Mouse (Mus musculus) brown adipose tissue, adult 24 weeks (tissue): ENCODE measurements around the gene Rbms1. TPM values are rescaled to one million over a fixed set of nuclear protein-coding genes. Genes with fewer than 3 reads are reported as not detected.

Source experiments
- H3K27ac ChIP-seq: fragments of 200-500 bp; replicated peaks from 2 replicates; pipeline ENCODE4 v1.5.1; 2012; ENCODE audit warnings: low read depth, mild to moderate bottlenecking, low read length
- H3K4me1 ChIP-seq: fragments of 200-500 bp; 2 replicates; pipeline ENCODE4 v1.6.1; 2012; ENCODE audit warnings: low read length, mixed read lengths; ENCODE audit not compliant: control insufficient read depth, insufficient read depth, insufficient read length
- H3K4me3 ChIP-seq: fragments of 200-500 bp; 2 replicates; pipeline ENCODE4 v1.5.1; 2012; ENCODE audit warnings: low read depth, mild to moderate bottlenecking, low read length, moderate library complexity; ENCODE audit not compliant: insufficient read depth
- polyA plus RNA-seq: library from polyadenylated mRNA; stranded (reverse); fragments of >200 nt; gene quantifications from 2 replicates; pipeline ENCODE4 v1.2.4, GENCODE M21; 2012; ENCODE audit not compliant: missing spikeins, insufficient read depth, insufficient read length

Rbms1 gene
- polyA plus RNA-seq, 1 experiment = 50.4 TPM

DNA sequence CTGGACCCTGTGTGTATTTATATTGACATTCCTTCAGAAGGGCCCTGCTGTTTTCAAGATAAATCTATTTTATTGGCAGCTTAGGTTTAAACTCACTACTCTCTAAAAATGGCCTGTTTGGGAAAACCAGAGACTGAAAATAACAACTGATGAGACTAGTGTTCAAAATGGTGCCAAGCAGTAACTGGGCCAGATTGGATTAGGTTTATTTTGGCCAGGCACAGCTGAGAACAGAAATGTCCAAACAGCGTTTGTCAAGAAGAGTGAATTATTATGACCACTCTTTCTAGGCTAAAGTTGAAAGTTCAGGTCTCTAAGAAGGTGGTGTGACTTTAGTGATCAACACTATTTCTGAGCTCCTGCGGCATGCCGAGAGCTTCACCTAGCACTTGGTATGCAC is 240.0 kb downstream of the Rbms1 start:
- Histone ChIP-seq H3K27ac (peak overlapping the region; percentile 42), H3K4me1 (peaks cover 5% of the 10 kb centered on the region; the same call in 1 of the 2 replicates), H3K4me3 (no peak overlapping the region)

GRCm38 (mm10) chr2:60722514-60722913 is 240.5 kb downstream of the Rbms1 start, which contains the start of gene Itgb6:
Itgb6 (minus strand) TSS chr2:60722643.
- no peak within 1 kb of the TSS; the same call in 1 of the 2 replicates for H3K4me3 ChIP-seq
- peaks cover 5% of the 10 kb centered on the region; the same call in 1 of the 2 replicates for H3K4me1 ChIP-seq
- H3K27ac ChIP-seq = peak within 1 kb of the TSS; percentile 42

DNA sequence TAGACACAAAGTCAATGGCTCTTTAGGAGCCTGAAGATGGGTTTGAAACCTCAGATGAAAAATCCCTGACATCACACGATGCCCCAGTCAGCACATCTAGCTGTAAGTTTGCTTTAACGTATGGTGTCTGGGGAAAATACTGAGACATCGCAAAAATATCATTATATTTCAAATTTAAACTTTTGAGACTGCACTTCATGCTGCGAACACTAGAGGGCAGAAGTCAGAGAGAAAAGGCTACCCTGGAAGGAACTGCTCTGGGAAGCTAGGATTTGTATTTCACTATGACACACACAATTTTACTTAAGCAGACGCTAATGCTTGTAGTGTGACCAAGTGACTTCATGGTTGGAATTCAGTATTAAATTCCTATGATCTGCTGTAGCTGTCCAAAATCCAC is 242.1 kb downstream of the Rbms1 start:
- Histone ChIP-seq H3K27ac (peak overlapping the region; percentile 62; the same call in 1 of the 2 replicates), H3K4me3 (no peak overlapping the region)

GRCm38 (mm10) chr2:60720205-60720604 is 242.8 kb downstream of the Rbms1 start:
- Histone ChIP-seq H3K4me1 (peaks cover 5% of the 10 kb centered on the region; the same call in 1 of the 2 replicates), H3K27ac (peak overlapping the region; percentile 68), H3K4me3 (no peak overlapping the region)

More for the DNA sequence above, 242.1 kb downstream of the Rbms1 start:
- H3K4me1 ChIP-seq = peaks cover 5% of the 10 kb centered on the region; the same call in 1 of the 2 replicates

GRCm38 (mm10) chr2:60717348-60717747 is 245.6 kb downstream of the Rbms1 start:
- H3K4me1 ChIP-seq = peaks cover 2% of the 10 kb centered on the region; the same call in 1 of the 2 replicates
- H3K4me3 ChIP-seq = 0 out of 2 replicates have a peak overlapping the region, but pooled peaks have one; percentile 4
- H3K27ac ChIP-seq = no peak overlapping the region

- Histone ChIP-seq H3K27ac (no peak overlapping the region), H3K4me1 (0 out of 2 replicates have a peak, but pooled peaks cover 2% of the 10 kb centered on the region), H3K4me3 (no peak overlapping the region)
Measured at GRCm38 (mm10) chr2:60716549-60716948, 246.4 kb downstream of the Rbms1 start.

DNA sequence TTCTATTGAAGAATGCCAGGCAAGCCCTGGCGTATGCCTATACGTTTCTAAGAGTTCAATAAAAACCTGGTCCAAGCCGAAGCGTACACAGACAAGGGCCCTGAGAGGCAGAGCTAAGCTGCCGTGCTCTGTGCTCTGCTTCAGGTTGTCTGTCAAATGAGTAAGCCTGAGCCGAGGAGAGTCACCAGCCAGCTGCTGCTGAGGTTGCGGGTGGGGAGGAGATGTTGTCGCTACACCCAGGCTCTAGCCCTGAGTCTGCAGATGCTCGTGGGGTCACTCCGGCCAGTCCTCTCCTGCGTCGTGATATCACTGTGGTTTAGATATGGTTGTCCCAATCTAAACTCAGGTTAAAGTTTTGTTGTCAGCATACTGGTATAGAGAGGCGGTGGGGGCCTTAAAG is 247.2 kb downstream of the Rbms1 start:
- Histone ChIP-seq H3K4me3 (no peak overlapping the region), H3K27ac (no peak overlapping the region), H3K4me1 (0 out of 2 replicates have a peak, but pooled peaks cover under 1% of the 10 kb centered on the region)

- no peaks in the 10 kb centered on the region for H3K4me1 ChIP-seq
- no peak overlapping the region for H3K4me3 ChIP-seq
- H3K27ac ChIP-seq = no peak overlapping the region
Measured at GRCm38 (mm10) chr2:60714971-60715502, 248.0 kb downstream of the Rbms1 start.

GRCm38 (mm10) chr2:60714475-60714874 is 248.5 kb downstream of the Rbms1 start:
- H3K4me1 ChIP-seq = no peaks in the 10 kb centered on the region
- H3K27ac ChIP-seq = no peak overlapping the region
- H3K4me3 ChIP-seq = no peak overlapping the region

DNA sequence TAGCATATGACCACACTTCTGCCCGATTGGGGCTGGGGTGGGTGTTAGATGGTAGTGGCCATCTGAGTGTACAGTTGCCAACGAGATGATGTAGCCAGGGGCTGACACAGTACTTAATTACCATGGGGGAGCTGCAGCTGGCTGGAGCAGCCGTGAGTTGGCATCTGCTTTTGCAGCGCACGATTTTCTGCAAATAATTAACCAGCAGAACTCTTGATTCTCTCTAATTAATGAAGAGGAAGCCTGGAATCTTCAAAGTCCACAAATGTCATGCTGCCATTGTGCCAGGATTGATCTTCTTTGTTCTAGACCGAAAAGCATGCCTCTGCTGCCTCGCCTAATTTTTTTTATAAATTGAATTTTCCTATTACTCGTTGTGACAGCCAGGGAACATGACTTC is 249.1 kb downstream of the Rbms1 start:
- Histone ChIP-seq H3K4me1 (no peaks in the 10 kb centered on the region), H3K4me3 (no peak overlapping the region), H3K27ac (no peak overlapping the region)

GRCm38 (mm10) chr2:60712891-60713290 is 250.1 kb downstream of the Rbms1 start:
- Histone ChIP-seq H3K4me3 (no peak overlapping the region), H3K27ac (no peak overlapping the region), H3K4me1 (no peaks in the 10 kb centered on the region)

DNA sequence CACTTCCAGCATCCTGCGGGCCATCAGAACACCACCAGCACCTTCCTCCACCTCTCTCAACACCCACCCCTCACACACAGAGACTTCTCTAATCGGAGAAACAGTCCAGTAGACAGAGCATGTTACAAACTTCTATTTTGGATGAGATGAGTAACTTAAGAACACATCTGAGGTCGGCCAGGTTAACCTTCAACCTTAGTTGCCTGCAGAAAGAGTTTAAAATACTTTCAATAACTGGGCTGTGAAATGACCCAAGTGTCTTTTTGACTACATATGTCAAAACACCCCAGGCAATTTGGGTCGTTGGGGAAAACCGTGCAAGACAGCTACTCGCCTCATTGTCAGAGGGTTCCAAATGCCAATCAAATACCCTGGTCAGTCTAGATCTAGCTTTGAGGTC is 250.5 kb downstream of the Rbms1 start:
- Histone ChIP-seq H3K4me3 (no peak overlapping the region), H3K4me1 (no peaks in the 10 kb centered on the region), H3K27ac (no peak overlapping the region)

- Histone ChIP-seq H3K4me3 (no peak overlapping the region), H3K4me1 (no peaks in the 10 kb centered on the region), H3K27ac (no peak overlapping the region)
Measured at GRCm38 (mm10) chr2:60711098-60711880, 251.7 kb downstream of the Rbms1 start.

GRCm38 (mm10) chr2:60710317-60710716 is 252.7 kb downstream of the Rbms1 start:
- Histone ChIP-seq H3K4me1 (no peaks in the 10 kb centered on the region), H3K4me3 (no peak overlapping the region), H3K27ac (no peak overlapping the region)

- Histone ChIP-seq H3K27ac (no peak overlapping the region), H3K4me3 (no peak overlapping the region), H3K4me1 (no peaks in the 10 kb centered on the region)
Measured at GRCm38 (mm10) chr2:60708671-60709070, 254.3 kb downstream of the Rbms1 start.

DNA sequence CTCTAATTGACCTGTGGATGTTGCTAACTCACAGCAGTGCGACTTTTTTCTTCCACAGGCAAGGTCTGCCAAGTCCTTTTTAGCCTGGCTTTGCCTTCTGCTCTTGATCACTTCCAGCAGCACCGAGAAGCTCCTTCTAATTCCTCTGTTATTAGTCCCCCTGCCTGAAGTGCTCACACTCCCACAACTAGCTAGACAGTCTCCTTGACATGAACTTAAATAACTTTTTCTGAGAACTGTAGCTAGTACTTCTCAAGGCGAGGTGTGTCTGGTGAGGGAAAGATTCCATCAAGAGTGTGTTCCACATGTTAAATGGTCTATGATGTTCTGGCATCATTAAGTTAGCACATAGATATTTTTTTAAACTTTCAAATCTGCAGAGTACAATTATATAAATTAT is 256.1 kb downstream of the Rbms1 start:
- no peak overlapping the region for H3K27ac ChIP-seq

More for the DNA sequence above, 256.1 kb downstream of the Rbms1 start:
- no peaks in the 10 kb centered on the region for H3K4me1 ChIP-seq
- H3K4me3 ChIP-seq = no peak overlapping the region
